Mouse (Mus musculus): ENCODE results near the gene Git1. TPM values are rescaled to one million over a fixed set of nuclear protein-coding genes. Genes with fewer than 3 reads are reported as not detected.
A peak's percentile ranks its signal among the peaks of the same experiment; 100 is the strongest.
"Not testable (repeated sequence)": the region's sequence is repeated elsewhere in the genome, so short reads cannot be mapped to it uniquely, and the experiment has no call there.

Git1 gene
- polyA plus RNA-seq, 1 experiment, result 53.9 TPM

GRCm38 (mm10) chr11:77520601-77521529 is 27.5 kb downstream of the Git1 start:
- Histone ChIP-seq H3K36me3 (ENCODE audit: control insufficient read depth, insufficient read depth) (no peaks in the 10 kb centered on the region), H3ac (ENCODE audit: control insufficient read depth, insufficient read length) (no peak overlapping the region), H3K4me2 (ENCODE audit: low read depth) (no peak overlapping the region), H3K4me3 (no peak overlapping the region), H3K79me2 (ENCODE audit: control insufficient read depth, insufficient read depth) (no peaks in the 10 kb centered on the region), H3K27me3 (ENCODE audit: control insufficient read depth, insufficient read depth, insufficient read length) (no peaks in the 10 kb centered on the region)
- TF ChIP-seq CEBPB (IDR thresholded peaks at IDR 0.05; ENCODE audit: insufficient read depth, poor library complexity, severe bottlenecking) (no peak), USF1 (IDR thresholded peaks at IDR 0.05; ENCODE audit: low read depth) (no peak), REST (IDR thresholded peaks at IDR 0.05; ENCODE audit: insufficient read depth, insufficient read length) (no peak), POLR2AphosphoS2 (IDR thresholded peaks at IDR 0.05; ENCODE audit: insufficient read length, low read depth) (no peak), MYOD1 (IDR thresholded peaks at IDR 0.05; ENCODE audit: control insufficient read depth in 1 of 3, insufficient read length in 2 of 3, low read depth in 2 of 3) (no peak), SRF (IDR thresholded peaks at IDR 0.05; ENCODE audit: control insufficient read depth, insufficient read length, low read depth) (no peak), POLR2A (IDR thresholded peaks at IDR 0.05; ENCODE audit: insufficient read length, low read depth) (no peak)

DNA sequence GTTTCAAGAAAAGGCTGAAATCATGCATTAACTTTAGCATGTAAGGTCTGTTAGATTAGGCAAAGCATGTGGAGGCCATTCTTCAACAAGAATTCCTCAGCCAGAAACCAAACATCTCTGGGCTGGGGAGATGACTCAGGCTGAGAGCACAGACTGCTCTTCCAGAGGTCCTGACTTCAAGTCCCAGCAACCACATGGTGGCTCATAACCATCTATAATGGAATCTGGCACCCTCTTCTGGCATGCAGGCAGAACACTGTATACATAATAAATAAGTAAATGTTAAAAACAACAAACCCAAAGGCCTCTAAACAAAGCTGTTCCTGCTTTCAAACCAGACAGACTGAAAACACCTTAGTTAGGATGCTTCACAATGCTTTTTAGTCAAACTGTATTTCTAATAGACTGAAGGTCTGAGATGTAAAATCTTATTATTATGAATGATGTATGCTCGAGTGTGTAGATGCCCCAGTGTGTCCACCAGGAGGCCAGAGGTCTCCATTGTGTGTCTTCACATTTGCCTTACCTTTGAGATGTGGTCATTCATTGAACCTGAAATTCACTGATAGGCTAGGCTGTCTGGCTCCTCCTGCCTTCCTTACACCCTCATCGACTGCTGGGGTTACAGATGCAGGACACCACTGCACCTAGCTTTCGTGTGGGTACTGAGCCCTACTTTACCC is 32.6 kb downstream of the Git1 start:
- H3ac ChIP-seq (ENCODE audit: control insufficient read depth, insufficient read length), result no peak overlapping the region
- H3K79me2 ChIP-seq (ENCODE audit: control insufficient read depth, insufficient read depth), result no peaks in the 10 kb centered on the region

DNA sequence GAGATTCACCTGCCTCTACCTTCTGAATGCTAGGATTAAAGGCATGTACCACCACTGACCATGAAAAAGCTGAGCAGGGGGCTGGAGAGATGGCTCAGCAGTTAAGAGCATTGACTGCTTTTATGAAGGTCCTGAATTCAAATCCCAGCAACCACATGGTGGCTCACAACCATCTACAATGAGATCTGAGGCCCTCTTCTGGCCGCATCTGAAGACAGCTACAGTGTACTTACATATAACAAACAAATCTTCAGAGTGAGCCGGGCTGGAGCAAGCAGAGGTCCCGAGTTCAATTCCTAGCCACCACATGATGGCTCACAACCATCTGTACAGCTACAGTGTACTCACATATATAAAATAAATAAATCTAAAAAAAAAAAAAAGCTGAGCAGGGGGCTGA is 35.1 kb downstream of the Git1 start:
- H3ac ChIP-seq (ENCODE audit: control insufficient read depth, insufficient read length); H3K36me3 ChIP-seq (ENCODE audit: control insufficient read depth, insufficient read depth); H3K4me2 ChIP-seq (ENCODE audit: low read depth); H3K4me3 ChIP-seq; H3K27me3 ChIP-seq (ENCODE audit: control insufficient read depth, insufficient read depth, insufficient read length); H3K79me2 ChIP-seq (ENCODE audit: control insufficient read depth, insufficient read depth): not testable (repeated sequence)

More for the DNA sequence above, 32.6 kb downstream of the Git1 start:
- TF ChIP-seq MYOD1 (IDR thresholded peaks at IDR 0.05; ENCODE audit: control insufficient read depth in 1 of 3, insufficient read length in 2 of 3, low read depth in 2 of 3) (no peak), TCF3 (IDR thresholded peaks at IDR 0.05; ENCODE audit: insufficient read length, low read depth) (no peak), POLR2AphosphoS2 (IDR thresholded peaks at IDR 0.05; ENCODE audit: insufficient read length, low read depth) (peak; percentile 46)
- Histone ChIP-seq H3K27me3 (ENCODE audit: control insufficient read depth, insufficient read depth, insufficient read length) (no peaks in the 10 kb centered on the region), H3K4me3 (no peak overlapping the region), H3K4me2 (ENCODE audit: low read depth) (no peak overlapping the region), H3K36me3 (ENCODE audit: control insufficient read depth, insufficient read depth) (no peaks in the 10 kb centered on the region)

DNA sequence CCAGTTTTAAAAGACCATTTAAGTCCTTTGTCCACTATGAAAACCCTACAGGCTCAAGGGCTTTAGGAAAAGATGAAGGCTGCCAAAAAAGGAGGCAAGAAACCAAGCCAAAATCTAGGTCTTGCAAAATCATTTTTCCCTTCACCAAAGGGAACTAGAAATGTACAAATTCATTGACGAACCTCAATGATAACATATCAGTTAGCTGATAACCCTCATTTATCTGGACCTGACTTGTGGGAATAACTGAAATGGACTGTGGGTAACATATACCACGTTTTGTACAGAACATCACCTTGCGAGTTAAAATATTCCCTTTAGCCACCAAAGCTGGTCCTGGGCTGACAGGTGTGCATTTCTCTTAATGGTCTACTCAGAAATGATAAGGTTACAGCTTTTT is 36.3 kb downstream of the Git1 start:
- Histone ChIP-seq H3K4me3 (no peak overlapping the region), H3K27me3 (ENCODE audit: control insufficient read depth, insufficient read depth, insufficient read length) (no peaks in the 10 kb centered on the region), H3K4me2 (ENCODE audit: low read depth) (no peak overlapping the region), H3K79me2 (ENCODE audit: control insufficient read depth, insufficient read depth) (no peaks in the 10 kb centered on the region), H3K36me3 (ENCODE audit: control insufficient read depth, insufficient read depth) (no peaks in the 10 kb centered on the region), H3ac (ENCODE audit: control insufficient read depth, insufficient read length) (no peak overlapping the region)
- TF ChIP-seq E2F4 (IDR thresholded peaks at IDR 0.05; ENCODE audit: insufficient read depth) (no peak), CEBPB (IDR thresholded peaks at IDR 0.05; ENCODE audit: insufficient read depth, poor library complexity, severe bottlenecking) (no peak), POLR2A (IDR thresholded peaks at IDR 0.05; ENCODE audit: insufficient read length, low read depth) (no peak), USF1 (IDR thresholded peaks at IDR 0.05; ENCODE audit: low read depth) (no peak), SRF (IDR thresholded peaks at IDR 0.05; ENCODE audit: control insufficient read depth, insufficient read length, low read depth) (no peak)

- Histone ChIP-seq H3K4me3 (no peak overlapping the region), H3K36me3 (ENCODE audit: control insufficient read depth, insufficient read depth) (peaks cover 6% of the 10 kb centered on the region), H3ac (ENCODE audit: control insufficient read depth, insufficient read length) (no peak overlapping the region), H3K79me2 (ENCODE audit: control insufficient read depth, insufficient read depth) (no peaks in the 10 kb centered on the region), H3K27me3 (ENCODE audit: control insufficient read depth, insufficient read depth, insufficient read length) (no peaks in the 10 kb centered on the region), H3K4me2 (ENCODE audit: low read depth) (no peak overlapping the region)
- TF ChIP-seq TCF12 (IDR thresholded peaks at IDR 0.05; ENCODE audit: insufficient read depth, poor library complexity, severe bottlenecking), result no peak
- TF ChIP-seq CEBPB (IDR thresholded peaks at IDR 0.05; ENCODE audit: insufficient read depth, poor library complexity, severe bottlenecking), result no peak
- no peak for TF ChIP-seq POLR2A (IDR thresholded peaks at IDR 0.05; ENCODE audit: insufficient read length, low read depth)
- TF ChIP-seq MYOD1 (IDR thresholded peaks at IDR 0.05; ENCODE audit: control insufficient read depth in 1 of 3, insufficient read length in 2 of 3, low read depth in 2 of 3), result no peak
- TF ChIP-seq USF1 (IDR thresholded peaks at IDR 0.05; ENCODE audit: low read depth), result no peak
Observed at GRCm38 (mm10) chr11:77530862-77531261, 37.5 kb downstream of the Git1 start.
